7 mouse cellular contexts compared by ENCODE assay signal in the genomic region with DNA sequence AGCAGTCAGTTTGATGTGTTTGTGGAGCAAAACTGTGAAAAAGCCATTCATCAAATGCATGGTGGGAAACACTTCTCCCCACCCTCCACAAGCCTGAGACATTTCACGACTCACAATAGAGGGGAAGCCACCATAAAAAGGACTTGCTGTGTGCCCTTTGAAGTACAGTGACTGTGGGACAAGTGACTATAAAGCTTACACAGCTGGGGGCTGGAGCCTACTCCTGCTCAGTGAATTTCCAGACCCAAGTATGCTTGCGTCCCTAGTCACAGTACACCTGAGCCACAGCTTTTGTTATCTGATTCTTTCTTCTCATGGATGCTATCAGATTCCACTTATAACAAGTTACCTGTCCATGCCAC.
DNase-seq lines count a peak whose midpoint lies in the region; ATAC-seq and TF ChIP-seq lines count a peak whose summit lies in the region.

No protein-coding gene starts in this region.

- H3K4me2 ChIP-seq in kidney, postnatal 0 days (ENCODE audit: low read length): no peak overlapping the region
- H3K4me2 ChIP-seq in hindbrain, embryonic 11.5 days (replicated peaks; ENCODE audit: low read depth, low read length): no peak overlapping the region
- H3K4me2 ChIP-seq in midbrain, embryonic 15.5 days: no peak overlapping the region

- TF ChIP-seq CTCF in kidney, postnatal 0 days (IDR thresholded peaks at IDR 0.05; ENCODE audit: low read depth): no peak

- ATAC-seq in kidney, postnatal 0 days (replicated peaks; ENCODE audit: low FRiP score, low read depth): peak; percentile 52
- ATAC-seq in hindbrain, embryonic 11.5 days (ENCODE audit: low FRiP score): peak; percentile 38; the same call in 1 of the 2 replicates
- peak; percentile 43; the same call in 1 of the 2 replicates for ATAC-seq in midbrain, embryonic 15.5 days (replicated peaks)
- no peak for ATAC-seq in activated CD4-positive, CD25-positive, alpha-beta regulatory T cell, adult 4 months

- 31% methylated on average over 2 of the region's 2 CpGs for WGBS in kidney, postnatal 0 days
- WGBS in embryonic facial prominence, embryonic 10.5 days: 46% methylated on average over 2 of the region's 2 CpGs
- WGBS in hindbrain, embryonic 11.5 days: 31% methylated on average over 2 of the region's 2 CpGs
- WGBS in midbrain, embryonic 15.5 days: 32% methylated on average over 2 of the region's 2 CpGs

- no peaks in the 10 kb centered on the region for H3K36me3 ChIP-seq in kidney, postnatal 0 days (ENCODE audit: insufficient read depth, low read length)
- peaks cover 12% of the 10 kb centered on the region for H3K36me3 ChIP-seq in embryonic facial prominence, embryonic 10.5 days (replicated peaks)
- no peaks in the 10 kb centered on the region for H3K36me3 ChIP-seq in hindbrain, embryonic 11.5 days (ENCODE audit: control insufficient read depth, insufficient read depth, low read length)
- H3K36me3 ChIP-seq in midbrain, embryonic 15.5 days (replicated peaks): no peaks in the 10 kb centered on the region

- H3K9ac ChIP-seq in kidney, postnatal 0 days (ENCODE audit: low read depth, low read length): no peak overlapping the region
- no peak overlapping the region for H3K9ac ChIP-seq in hindbrain, embryonic 11.5 days (ENCODE audit: low read depth, low read length)
- H3K9ac ChIP-seq in midbrain, embryonic 15.5 days: no peak overlapping the region

- DNase-seq in kidney, postnatal 0 days (ENCODE audit: low spot score): no peak
- no peak for DNase-seq in kidney, adult 9 months
- DNase-seq in embryonic facial prominence, embryonic 10.5 days (ENCODE audit: low spot score): no peak
- DNase-seq in hindbrain, embryonic 11.5 days (ENCODE audit: low spot score): no peak
- DNase-seq in adrenal gland, adult 18-20 months (ENCODE audit: low spot score in 2 of 2): no peak

- H3K4me3 ChIP-seq in kidney, postnatal 0 days (replicated peaks; ENCODE audit: low read depth, low read length): no peak overlapping the region
- no peak overlapping the region for H3K4me3 ChIP-seq in embryonic facial prominence, embryonic 10.5 days
- H3K4me3 ChIP-seq in hindbrain, embryonic 11.5 days (ENCODE audit: low read depth, low read length): no peak overlapping the region
- no peak overlapping the region for H3K4me3 ChIP-seq in midbrain, embryonic 15.5 days

- H3K9me3 ChIP-seq in kidney, postnatal 0 days (replicated peaks; ENCODE audit: low read length): no peaks in the 10 kb centered on the region
- no peaks in the 10 kb centered on the region for H3K9me3 ChIP-seq in embryonic facial prominence, embryonic 10.5 days
- H3K9me3 ChIP-seq in hindbrain, embryonic 11.5 days (ENCODE audit: control insufficient read depth, low read length): no peaks in the 10 kb centered on the region
- H3K9me3 ChIP-seq in midbrain, embryonic 15.5 days: no peaks in the 10 kb centered on the region

- peak overlapping the region; percentile 76 for H3K27ac ChIP-seq in kidney, postnatal 0 days
- H3K27ac ChIP-seq in embryonic facial prominence, embryonic 10.5 days (replicated peaks): peak overlapping the region; percentile 45
- H3K27ac ChIP-seq in hindbrain, embryonic 11.5 days (ENCODE audit: low read depth, low read length): no peak overlapping the region
- 0 out of 2 replicates have a peak overlapping the region, but pooled peaks have one; percentile 20 for H3K27ac ChIP-seq in midbrain, embryonic 15.5 days

- no peaks in the 10 kb centered on the region for H3K27me3 ChIP-seq in kidney, postnatal 0 days (ENCODE audit: insufficient read depth, low read length)
- H3K27me3 ChIP-seq in embryonic facial prominence, embryonic 10.5 days (replicated peaks; ENCODE audit: low read depth, poor library complexity, severe bottlenecking): no peaks in the 10 kb centered on the region
- H3K27me3 ChIP-seq in hindbrain, embryonic 11.5 days (ENCODE audit: control insufficient read depth, insufficient read depth, low read length): no peaks in the 10 kb centered on the region
- H3K27me3 ChIP-seq in midbrain, embryonic 15.5 days (replicated peaks): no peaks in the 10 kb centered on the region

- H3K4me1 ChIP-seq in kidney, postnatal 0 days (replicated peaks; ENCODE audit: insufficient read depth, low read length): peaks cover 17% of the 10 kb centered on the region
- peaks cover 35% of the 10 kb centered on the region for H3K4me1 ChIP-seq in embryonic facial prominence, embryonic 10.5 days
- no peaks in the 10 kb centered on the region for H3K4me1 ChIP-seq in hindbrain, embryonic 11.5 days (replicated peaks; ENCODE audit: control insufficient read depth, insufficient read depth, low read length)
- H3K4me1 ChIP-seq in midbrain, embryonic 15.5 days: peaks cover 23% of the 10 kb centered on the region
